Mouse (Mus musculus): ENCODE data around the gene Adap1. TPM values are rescaled to one million over a fixed set of nuclear protein-coding genes. Genes with fewer than 3 reads are reported as not detected.

Adap1 gene
- polyA plus RNA-seq, 1 experiment from 2014 or later = 1.4 TPM

- WGBS (ENCODE audit: insufficient replicate concordance) = 47% methylated on average over 10 of the region's 11 CpGs
- ATAC-seq (replicated peaks; ENCODE audit: insufficient number of reproducible peaks, low FRiP score, low TSS enrichment) = 0 out of 2 replicates have a peak, but pooled peaks have one; percentile 12
- no peak overlapping the region for H3K4me2 ChIP-seq
- H3K27ac ChIP-seq (ENCODE audit: low read depth, low read length) = peak overlapping the region; percentile 41; the same call in 1 of the 2 replicates
- H3K4me1 ChIP-seq (ENCODE audit: control insufficient read depth, insufficient read depth, low read length) = peaks cover 12% of the 10 kb centered on the region
- no peaks in the 10 kb centered on the region for H3K36me3 ChIP-seq (ENCODE audit: control insufficient read depth, insufficient read depth, low read length)
- 0 out of 2 replicates have a peak, but pooled peaks cover 5% of the 10 kb centered on the region for H3K27me3 ChIP-seq (ENCODE audit: control insufficient read depth, insufficient read depth, low read length)
- H3K9ac ChIP-seq (ENCODE audit: low read depth, low read length) = no peak overlapping the region
- no peak overlapping the region for H3K4me3 ChIP-seq (ENCODE audit: low read depth, low read length)
- no peaks in the 10 kb centered on the region for H3K9me3 ChIP-seq (replicated peaks; ENCODE audit: control insufficient read depth, low read length)
Observed at GRCm38 (mm10) chr5:139281373-139282112, 43.9 kb downstream of the Adap1 start.

GRCm38 (mm10) chr5:139277287-139277686, 48.1 kb downstream of the Adap1 start:
- WGBS (ENCODE audit: insufficient replicate concordance) = 73% methylated on average over 8 of the region's 8 CpGs

GRCm38 (mm10) chr5:139271994-139272554, 53.3 kb downstream of the Adap1 start:
- no peak; the same call in 1 of the 2 replicates for ATAC-seq (replicated peaks; ENCODE audit: insufficient number of reproducible peaks, low FRiP score, low TSS enrichment)
- H3K4me2 ChIP-seq = no peak overlapping the region

More at GRCm38 (mm10) chr5:139277287-139277686, 48.1 kb downstream of the Adap1 start:
- Histone ChIP-seq H3K4me1 (ENCODE audit: control insufficient read depth, insufficient read depth, low read length) (peaks cover 7% of the 10 kb centered on the region; the same call in 1 of the 2 replicates), H3K36me3 (ENCODE audit: control insufficient read depth, insufficient read depth, low read length) (no peaks in the 10 kb centered on the region), H3K9me3 (replicated peaks; ENCODE audit: control insufficient read depth, low read length) (no peaks in the 10 kb centered on the region), H3K27ac (ENCODE audit: low read depth, low read length) (no peak overlapping the region), H3K4me3 (ENCODE audit: low read depth, low read length) (no peak overlapping the region), H3K27me3 (ENCODE audit: control insufficient read depth, insufficient read depth, low read length) (0 out of 2 replicates have a peak, but pooled peaks cover 5% of the 10 kb centered on the region), H3K9ac (ENCODE audit: low read depth, low read length) (no peak overlapping the region), H3K4me2 (no peak overlapping the region)
- ATAC-seq (replicated peaks; ENCODE audit: insufficient number of reproducible peaks, low FRiP score, low TSS enrichment) = no peak

GRCm38 (mm10) chr5:139270806-139271521, 54.5 kb downstream of the Adap1 start:
- Histone ChIP-seq H3K9ac (ENCODE audit: low read depth, low read length) (no peak overlapping the region), H3K4me1 (ENCODE audit: control insufficient read depth, insufficient read depth, low read length) (peaks cover 11% of the 10 kb centered on the region; the same call in 1 of the 2 replicates), H3K36me3 (ENCODE audit: control insufficient read depth, insufficient read depth, low read length) (peaks cover 23% of the 10 kb centered on the region), H3K4me3 (ENCODE audit: low read depth, low read length) (no peak overlapping the region), H3K27me3 (ENCODE audit: control insufficient read depth, insufficient read depth, low read length) (no peaks in the 10 kb centered on the region), H3K9me3 (replicated peaks; ENCODE audit: control insufficient read depth, low read length) (no peaks in the 10 kb centered on the region), H3K27ac (ENCODE audit: low read depth, low read length) (no peak overlapping the region), H3K4me2 (no peak overlapping the region)
- WGBS (ENCODE audit: insufficient replicate concordance) = 66% methylated on average over 16 of the region's 16 CpGs
- ATAC-seq (replicated peaks; ENCODE audit: insufficient number of reproducible peaks, low FRiP score, low TSS enrichment) = no peak

More at GRCm38 (mm10) chr5:139271994-139272554, 53.3 kb downstream of the Adap1 start:
- 66% methylated on average over 8 of the region's 8 CpGs for WGBS (ENCODE audit: insufficient replicate concordance)
- Histone ChIP-seq H3K9ac (ENCODE audit: low read depth, low read length) (no peak overlapping the region), H3K27me3 (ENCODE audit: control insufficient read depth, insufficient read depth, low read length) (no peaks in the 10 kb centered on the region), H3K27ac (ENCODE audit: low read depth, low read length) (no peak overlapping the region), H3K36me3 (ENCODE audit: control insufficient read depth, insufficient read depth, low read length) (peaks cover 14% of the 10 kb centered on the region), H3K4me1 (ENCODE audit: control insufficient read depth, insufficient read depth, low read length) (peaks cover 11% of the 10 kb centered on the region; the same call in 1 of the 2 replicates), H3K4me3 (ENCODE audit: low read depth, low read length) (no peak overlapping the region), H3K9me3 (replicated peaks; ENCODE audit: control insufficient read depth, low read length) (no peaks in the 10 kb centered on the region)

- Histone ChIP-seq H3K4me2 (no peak overlapping the region), H3K4me1 (ENCODE audit: control insufficient read depth, insufficient read depth, low read length) (peaks cover 6% of the 10 kb centered on the region; the same call in 1 of the 2 replicates), H3K4me3 (ENCODE audit: low read depth, low read length) (no peak overlapping the region), H3K27ac (ENCODE audit: low read depth, low read length) (no peak overlapping the region), H3K27me3 (ENCODE audit: control insufficient read depth, insufficient read depth, low read length) (no peaks in the 10 kb centered on the region), H3K9me3 (replicated peaks; ENCODE audit: control insufficient read depth, low read length) (no peaks in the 10 kb centered on the region), H3K9ac (ENCODE audit: low read depth, low read length) (no peak overlapping the region), H3K36me3 (ENCODE audit: control insufficient read depth, insufficient read depth, low read length) (peaks cover 50% of the 10 kb centered on the region)
- no peak for ATAC-seq (replicated peaks; ENCODE audit: insufficient number of reproducible peaks, low FRiP score, low TSS enrichment)
- WGBS (ENCODE audit: insufficient replicate concordance) = 86% methylated on average over 4 of the region's 4 CpGs
Observed at GRCm38 (mm10) chr5:139267661-139268060, 57.8 kb downstream of the Adap1 start.

GRCm38 (mm10) chr5:139261403-139261802, 64.0 kb downstream of the Adap1 start:
- peaks cover 43% of the 10 kb centered on the region for H3K36me3 ChIP-seq (ENCODE audit: control insufficient read depth, insufficient read depth, low read length)
- 90% methylated on average over 4 of the region's 4 CpGs for WGBS (ENCODE audit: insufficient replicate concordance)
- H3K4me1 ChIP-seq (ENCODE audit: control insufficient read depth, insufficient read depth, low read length) = peaks cover 32% of the 10 kb centered on the region

GRCm38 (mm10) chr5:139259853-139260252, 65.6 kb downstream of the Adap1 start:
- no peak overlapping the region for H3K4me3 ChIP-seq (ENCODE audit: low read depth, low read length)
- no peak overlapping the region for H3K9ac ChIP-seq (ENCODE audit: low read depth, low read length)
- H3K4me2 ChIP-seq = no peak overlapping the region
- no peaks in the 10 kb centered on the region for H3K27me3 ChIP-seq (ENCODE audit: control insufficient read depth, insufficient read depth, low read length)
- 0 out of 2 replicates have a peak overlapping the region, but pooled peaks have one; percentile 35 for H3K27ac ChIP-seq (ENCODE audit: low read depth, low read length)
- H3K9me3 ChIP-seq (replicated peaks; ENCODE audit: control insufficient read depth, low read length) = no peaks in the 10 kb centered on the region
- ATAC-seq (replicated peaks; ENCODE audit: insufficient number of reproducible peaks, low FRiP score, low TSS enrichment) = no peak
- 60% methylated on average over 5 of the region's 5 CpGs for WGBS (ENCODE audit: insufficient replicate concordance)
- H3K36me3 ChIP-seq (ENCODE audit: control insufficient read depth, insufficient read depth, low read length) = peaks cover 31% of the 10 kb centered on the region
- H3K4me1 ChIP-seq (ENCODE audit: control insufficient read depth, insufficient read depth, low read length) = peaks cover 48% of the 10 kb centered on the region

More at GRCm38 (mm10) chr5:139261403-139261802, 64.0 kb downstream of the Adap1 start:
- ATAC-seq (replicated peaks; ENCODE audit: insufficient number of reproducible peaks, low FRiP score, low TSS enrichment) = no peak
- no peak overlapping the region for H3K9ac ChIP-seq (ENCODE audit: low read depth, low read length)
- H3K4me3 ChIP-seq (ENCODE audit: low read depth, low read length) = no peak overlapping the region
- no peaks in the 10 kb centered on the region for H3K27me3 ChIP-seq (ENCODE audit: control insufficient read depth, insufficient read depth, low read length)
- H3K9me3 ChIP-seq (replicated peaks; ENCODE audit: control insufficient read depth, low read length) = no peaks in the 10 kb centered on the region
- H3K4me2 ChIP-seq = no peak overlapping the region
- no peak overlapping the region for H3K27ac ChIP-seq (ENCODE audit: low read depth, low read length)

GRCm38 (mm10) chr5:139258371-139259035, 66.9 kb downstream of the Adap1 start:
- H3K4me3 ChIP-seq (ENCODE audit: low read depth, low read length) = no peak overlapping the region
- no peak overlapping the region for H3K9ac ChIP-seq (ENCODE audit: low read depth, low read length)
- no peak overlapping the region for H3K4me2 ChIP-seq
- peaks cover 18% of the 10 kb centered on the region for H3K36me3 ChIP-seq (ENCODE audit: control insufficient read depth, insufficient read depth, low read length)
- no peaks in the 10 kb centered on the region for H3K9me3 ChIP-seq (replicated peaks; ENCODE audit: control insufficient read depth, low read length)
- no peaks in the 10 kb centered on the region for H3K27me3 ChIP-seq (ENCODE audit: control insufficient read depth, insufficient read depth, low read length)
- WGBS (ENCODE audit: insufficient replicate concordance) = 87% methylated on average over 8 of the region's 8 CpGs
- peak overlapping the region; percentile 67 for H3K27ac ChIP-seq (ENCODE audit: low read depth, low read length)
- H3K4me1 ChIP-seq (ENCODE audit: control insufficient read depth, insufficient read depth, low read length) = peaks cover 61% of the 10 kb centered on the region
- no peak for ATAC-seq (replicated peaks; ENCODE audit: insufficient number of reproducible peaks, low FRiP score, low TSS enrichment)
